Mouse (Mus musculus) limb, embryonic 11.5 days (tissue): ENCODE measurements at regions not wholly inside any gene's neighbourhood (a gene's known extent, or its start where the extent isn't known, plus 50 kb on each side); places are given as distances from the start of the nearest gene placed in this dataset.
A peak's percentile ranks its signal among the peaks of the same experiment; 100 is the strongest.
"Not testable (repeated sequence)": the region's sequence is repeated elsewhere in the genome, so short reads cannot be mapped to it uniquely, and the experiment has no call there.

Experiments
- ATAC-seq: fragments of 200-750 bp; cut with Nextera tagmentation; 2 replicates; pipeline ENCODE4 v1.8.0; 2017; ENCODE audit warnings: low read depth; ENCODE audit not compliant: insufficient number of reproducible peaks, low FRiP score, low TSS enrichment
- DNase-seq: peaks from one replicate; pipeline ENCODE4 v3.0.0-alpha.2; 2015; ENCODE audit warnings: low spot score
- H3K27ac ChIP-seq: fragments of 300-500 bp; sonication (generic); replicated peaks from 2 replicates; pipeline ENCODE4 v1.5.1; 2014; ENCODE audit warnings: low read depth, mild to moderate bottlenecking, low read length
- H3K27me3 ChIP-seq: fragments of 300-500 bp; sonication (generic); 2 replicates; pipeline ENCODE4 v1.6.1; 2014; ENCODE audit warnings: mild to moderate bottlenecking, low read length, mixed read lengths; ENCODE audit not compliant: control insufficient read depth, insufficient read depth
- H3K36me3 ChIP-seq: fragments of 300-500 bp; sonication (generic); 2 replicates; pipeline ENCODE4 v1.6.1; 2014; ENCODE audit warnings: mild to moderate bottlenecking, low read length, moderate library complexity, mixed read lengths; ENCODE audit not compliant: control insufficient read depth, insufficient read depth
- H3K4me1 ChIP-seq: fragments of 300-500 bp; sonication (generic); 2 replicates; pipeline ENCODE4 v1.6.1; 2014; ENCODE audit warnings: low read length, mixed read lengths; ENCODE audit not compliant: control insufficient read depth, insufficient read depth
- H3K4me2 ChIP-seq: fragments of 300-500 bp; sonication (generic); 2 replicates; pipeline ENCODE4 v1.6.1; 2014; ENCODE audit warnings: low read depth, mild to moderate bottlenecking, moderate library complexity; ENCODE audit not compliant: severe bottlenecking
- H3K4me3 ChIP-seq: fragments of 300-500 bp; sonication (generic); 2 replicates; pipeline ENCODE4 v1.5.1; 2014; ENCODE audit warnings: low read depth, low read length
- H3K9ac ChIP-seq: fragments of 300-500 bp; sonication (generic); 2 replicates; pipeline ENCODE4 v1.6.1; 2014; ENCODE audit warnings: mild to moderate bottlenecking, low read length
- H3K9me3 ChIP-seq: fragments of 300-500 bp; sonication (generic); 2 replicates; pipeline ENCODE4 v1.6.1; 2016; ENCODE audit warnings: low read length; ENCODE audit not compliant: control insufficient read depth
- WGBS: fragments of 180-500 bp; shearing (Covaris S2); extraction: QIAGEN DNeasy Blood & Tissue Kit; methylation state at CpG from one replicate; pipeline ENCODE4 v1.1.7; 2014; 5-methylcytosine and 5-hydroxymethylcytosine counted together

GRCm38 (mm10) chr14:53757095-53757494 lies 496.8 kb downstream of the Dad1 start:
- H3K4me3 ChIP-seq, H3K4me2 ChIP-seq, H3K9ac ChIP-seq, H3K9me3 ChIP-seq, DNase-seq, H3K27ac ChIP-seq, H3K36me3 ChIP-seq, H3K27me3 ChIP-seq, H3K4me1 ChIP-seq, ATAC-seq: not testable (repeated sequence)
- WGBS = no CpG with 5 or more reads among the region's 1 CpGs

- no peaks in the 10 kb centered on the region for H3K27me3 ChIP-seq
- DNase-seq = no peak
- H3K9ac ChIP-seq = no peak overlapping the region
- ATAC-seq = no peak
- 81% methylated on average over 4 of the region's 4 CpGs for WGBS
- H3K27ac ChIP-seq = no peak overlapping the region
- no peaks in the 10 kb centered on the region for H3K36me3 ChIP-seq
- no peak overlapping the region for H3K4me2 ChIP-seq
- H3K4me1 ChIP-seq = no peaks in the 10 kb centered on the region
- no peak overlapping the region for H3K4me3 ChIP-seq
- H3K9me3 ChIP-seq = no peaks in the 10 kb centered on the region
Observed at GRCm38 (mm10) chr14:53750703-53751441, 503.0 kb downstream of the Dad1 start.

- H3K9ac ChIP-seq, H3K36me3 ChIP-seq, H3K27ac ChIP-seq, DNase-seq, H3K9me3 ChIP-seq, H3K4me2 ChIP-seq, H3K4me1 ChIP-seq, H3K4me3 ChIP-seq, ATAC-seq, H3K27me3 ChIP-seq: not testable (repeated sequence)
- 97% methylated on average over 3 of the region's 3 CpGs for WGBS
Observed at GRCm38 (mm10) chr14:53743552-53743951, 510.4 kb downstream of the Dad1 start.

- DNase-seq, H3K27ac ChIP-seq, H3K36me3 ChIP-seq, H3K4me2 ChIP-seq, H3K27me3 ChIP-seq, H3K4me1 ChIP-seq, H3K4me3 ChIP-seq, ATAC-seq, H3K9ac ChIP-seq, H3K9me3 ChIP-seq: not testable (repeated sequence)
- WGBS = 75% methylated on average over 2 of the region's 2 CpGs
Observed at GRCm38 (mm10) chr14:53742864-53743263, 511.0 kb downstream of the Dad1 start.

DNA sequence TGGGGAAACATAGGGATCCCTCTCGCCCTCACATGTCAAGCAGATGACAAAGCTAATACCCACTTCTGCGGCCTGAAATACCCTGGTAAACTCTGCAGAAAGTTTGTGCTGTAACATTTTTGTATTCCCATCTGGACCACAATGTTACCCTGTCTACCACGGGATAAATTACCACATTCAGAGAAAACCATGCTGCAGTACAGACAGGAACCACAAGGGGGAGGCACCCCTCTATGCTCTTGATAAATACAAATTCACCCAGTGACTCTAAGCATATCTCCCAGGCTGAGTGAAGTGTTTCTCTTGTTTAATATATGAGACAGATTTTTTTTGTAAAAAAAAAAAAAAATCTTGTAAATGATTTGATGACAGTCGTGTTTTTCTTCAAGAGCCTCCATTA lies 512.7 kb downstream of the Dad1 start:
- H3K9me3 ChIP-seq, H3K9ac ChIP-seq, H3K4me3 ChIP-seq, H3K27me3 ChIP-seq, ATAC-seq, H3K27ac ChIP-seq, H3K4me2 ChIP-seq, H3K36me3 ChIP-seq, H3K4me1 ChIP-seq: not testable (repeated sequence)
- DNase-seq = peak; percentile 50
- 38% methylated on average over 4 of the region's 4 CpGs for WGBS

DNA sequence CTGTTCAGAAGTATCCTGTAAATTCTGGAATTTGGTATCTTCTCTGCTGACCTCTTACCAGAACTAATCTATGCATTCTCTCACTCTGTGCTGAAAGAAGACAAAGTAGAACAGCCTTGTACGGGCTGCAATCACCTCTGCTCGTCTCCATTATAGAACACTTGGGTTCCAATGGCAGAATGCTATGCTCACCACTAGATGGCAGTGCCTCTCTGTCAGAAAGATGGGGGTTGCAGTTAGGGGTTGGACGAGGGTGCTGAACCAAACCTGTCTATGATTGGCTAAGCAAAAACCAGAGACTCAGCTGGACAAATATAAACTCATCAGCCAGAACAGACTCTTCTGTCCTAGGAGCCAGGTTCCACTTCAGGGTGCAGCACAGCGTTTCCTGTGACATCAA lies 515.9 kb downstream of the Dad1 start:
- 0 out of 2 replicates have a peak, but pooled peaks have one; percentile 39 for ATAC-seq
- H3K4me3 ChIP-seq, H3K27ac ChIP-seq, H3K27me3 ChIP-seq, H3K9ac ChIP-seq, H3K9me3 ChIP-seq, H3K4me1 ChIP-seq, H3K4me2 ChIP-seq, H3K36me3 ChIP-seq, DNase-seq: not testable (repeated sequence)
- 35% methylated on average over 4 of the region's 4 CpGs for WGBS

- WGBS = 81% methylated on average over 4 of the region's 4 CpGs
- ATAC-seq, DNase-seq, H3K27me3 ChIP-seq, H3K4me1 ChIP-seq, H3K27ac ChIP-seq, H3K4me3 ChIP-seq, H3K9ac ChIP-seq, H3K36me3 ChIP-seq, H3K9me3 ChIP-seq, H3K4me2 ChIP-seq: not testable (repeated sequence)
Observed at GRCm38 (mm10) chr14:53736274-53736673, 517.6 kb downstream of the Dad1 start.

- H3K4me3 ChIP-seq, DNase-seq: not testable (repeated sequence)
Observed at GRCm38 (mm10) chr14:53731600-53731999, 522.3 kb downstream of the Dad1 start.

DNA sequence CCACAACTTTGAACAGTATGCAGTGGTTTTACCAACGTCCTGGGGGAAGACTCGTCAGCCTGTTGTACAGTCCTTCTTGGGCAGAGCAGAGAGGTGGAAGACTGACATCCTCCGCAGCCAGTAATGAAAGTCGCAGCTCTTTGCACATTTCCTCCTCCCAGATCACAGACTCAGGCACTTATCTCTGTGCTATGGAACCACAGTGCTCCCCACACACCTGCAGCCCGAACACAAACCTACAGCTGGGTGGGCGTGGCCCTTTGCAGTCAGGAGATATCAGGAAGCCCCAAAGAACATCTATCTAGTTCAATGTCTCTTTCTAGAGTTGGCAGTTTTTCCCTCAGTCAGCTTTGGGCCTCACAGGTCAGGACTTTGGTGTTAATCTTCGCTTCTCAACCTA lies 524.0 kb downstream of the Dad1 start:
- 60% methylated on average over 1 of the region's 7 CpGs for WGBS
- not testable (repeated sequence) for H3K4me2 ChIP-seq, H3K9ac ChIP-seq, H3K27me3 ChIP-seq, DNase-seq, H3K9me3 ChIP-seq, H3K4me1 ChIP-seq, H3K4me3 ChIP-seq, H3K27ac ChIP-seq, ATAC-seq, H3K36me3 ChIP-seq

More at GRCm38 (mm10) chr14:53731600-53731999, 522.3 kb downstream of the Dad1 start:
- H3K4me1 ChIP-seq, H3K36me3 ChIP-seq, H3K9ac ChIP-seq, H3K27me3 ChIP-seq, ATAC-seq, H3K4me2 ChIP-seq, H3K9me3 ChIP-seq, H3K27ac ChIP-seq: not testable (repeated sequence)
- WGBS = no CpG with 5 or more reads among the region's 4 CpGs
